Mouse (Mus musculus) megakaryocyte, embryonic 14.5 days (primary cell): Measurements from ENCODE around the gene BC049352. TPM values are rescaled to one million over a fixed set of nuclear protein-coding genes. Genes with fewer than 3 reads are reported as not detected.

Experiments
- H3K27me3 ChIP-seq: replicated peaks from 2 replicates; pipeline ENCODE3; 2012; ENCODE audit warnings: inconsistent platforms
- H3K36me3 ChIP-seq: replicated peaks from 2 replicates; pipeline ENCODE3; 2012; ENCODE audit warnings: low read length, inconsistent platforms, mixed read lengths
- H3K4me1 ChIP-seq: 2 replicates; pipeline ENCODE4 v1.6.1; 2012; ENCODE audit warnings: inconsistent platforms
- H3K4me3 ChIP-seq: replicated peaks from 2 replicates; pipeline ENCODE3; 2012; ENCODE audit warnings: moderate library complexity, mild to moderate bottlenecking, inconsistent platforms
- H3K9me3 ChIP-seq: 2 replicates; pipeline ENCODE4 v1.6.1; 2012; ENCODE audit warnings: inconsistent platforms
- FLI1 ChIP-seq: IDR thresholded peaks from 2 replicates; pipeline ENCODE4 v1.6.1; 2012; ENCODE audit warnings: low read length, inconsistent platforms, mixed read lengths
- GATA1 ChIP-seq: IDR thresholded peaks from 3 replicates; pipeline ENCODE4 v1.6.1; 2012; ENCODE audit warnings: mixed read lengths, low read length, inconsistent platforms, borderline replicate concordance
- polyA plus RNA-seq: library from polyadenylated mRNA; stranded (reverse); fragments of >175 nt; gene quantifications from 2 replicates; pipeline ENCODE4 v1.2.3, GENCODE M21; 2012; ENCODE audit warnings: low replicate concordance; ENCODE audit not compliant: insufficient read depth

The BC049352 gene
- polyA plus RNA-seq, 1 experiment = 0.13 TPM

GRCm38 (mm10) chr9:45280059-45280458, 98.3 kb downstream of the BC049352 start:
- TF ChIP-seq FLI1 (no peak), GATA1 (no peak)
- peaks cover 2% of the 10 kb centered on the region; the same call in 1 of the 2 replicates for H3K9me3 ChIP-seq
- H3K4me3 ChIP-seq = no peak overlapping the region
- no peaks in the 10 kb centered on the region for H3K27me3 ChIP-seq
- H3K36me3 ChIP-seq = peaks cover 2% of the 10 kb centered on the region
- H3K4me1 ChIP-seq = peaks cover 91% of the 10 kb centered on the region

GRCm38 (mm10) chr9:45280891-45281290, 99.1 kb downstream of the BC049352 start:
- Histone ChIP-seq H3K27me3 (no peaks in the 10 kb centered on the region), H3K4me3 (peak overlapping the region; percentile 83), H3K36me3 (peaks cover 5% of the 10 kb centered on the region), H3K4me1 (peaks cover 91% of the 10 kb centered on the region), H3K9me3 (peaks cover 4% of the 10 kb centered on the region; the same call in 1 of the 2 replicates)
- TF ChIP-seq GATA1 = no peak
- no peak for TF ChIP-seq FLI1

GRCm38 (mm10) chr9:45282466-45282865, 100.7 kb downstream of the BC049352 start:
- Histone ChIP-seq H3K4me1 (peaks cover 82% of the 10 kb centered on the region), H3K4me3 (no peak overlapping the region), H3K27me3 (no peaks in the 10 kb centered on the region), H3K9me3 (peaks cover 4% of the 10 kb centered on the region; the same call in 1 of the 2 replicates), H3K36me3 (peaks cover 5% of the 10 kb centered on the region)
- no peak for TF ChIP-seq FLI1
- no peak for TF ChIP-seq GATA1

GRCm38 (mm10) chr9:45291481-45292168, 109.8 kb downstream of the BC049352 start:
- TF ChIP-seq FLI1 = no peak
- no peak for TF ChIP-seq GATA1
- Histone ChIP-seq H3K4me1 (peaks cover 67% of the 10 kb centered on the region), H3K27me3 (no peaks in the 10 kb centered on the region), H3K9me3 (no peaks in the 10 kb centered on the region), H3K36me3 (no peaks in the 10 kb centered on the region), H3K4me3 (no peak overlapping the region)

- peaks cover 81% of the 10 kb centered on the region for H3K4me1 ChIP-seq
- TF ChIP-seq GATA1 (no peak), FLI1 (no peak)
Measured at GRCm38 (mm10) chr9:45294210-45295011, 112.6 kb downstream of the BC049352 start.

GRCm38 (mm10) chr9:45299231-45300006, 117.6 kb downstream of the BC049352 start:
- TF ChIP-seq FLI1 (no peak), GATA1 (no peak)
- Histone ChIP-seq H3K4me3 (peak overlapping the region; percentile 66), H3K4me1 (peaks cover 78% of the 10 kb centered on the region), H3K27me3 (no peaks in the 10 kb centered on the region), H3K36me3 (no peaks in the 10 kb centered on the region), H3K9me3 (no peaks in the 10 kb centered on the region)

More at GRCm38 (mm10) chr9:45294210-45295011, 112.6 kb downstream of the BC049352 start:
- Histone ChIP-seq H3K27me3 (no peaks in the 10 kb centered on the region), H3K36me3 (no peaks in the 10 kb centered on the region), H3K9me3 (no peaks in the 10 kb centered on the region), H3K4me3 (peak overlapping the region; percentile 53)

Other genes with a start within 250 kb of the BC049352 start
- 0.76 and 2.0 TPM in 2 replicates for gene Ube4a, start 216.4 kb upstream of the BC049352 start, polyA plus RNA-seq
- gene Cd3g, start 201.6 kb upstream of the BC049352 start, polyA plus RNA-seq = not detected in 2 replicates
- gene Cd3d, start 200.2 kb upstream of the BC049352 start, polyA plus RNA-seq = not detected in 2 replicates
- gene Cd3e, start 172.4 kb upstream of the BC049352 start, polyA plus RNA-seq = not detected in 2 replicates
- gene Mpzl2, start 142.2 kb upstream of the BC049352 start, polyA plus RNA-seq = not detected in 2 replicates
- not detected in 2 replicates for gene Mpzl3, start 126.8 kb upstream of the BC049352 start, polyA plus RNA-seq
- 0.40 TPM in 1 of 2 replicates, not detected in the other for gene Jaml, start 102.8 kb upstream of the BC049352 start, polyA plus RNA-seq
- gene Scn2b, start 64.2 kb upstream of the BC049352 start, polyA plus RNA-seq = 0.09 TPM in 1 of 2 replicates, not detected in the other
- not detected in 2 replicates for gene Scn4b, start 43.6 kb upstream of the BC049352 start, polyA plus RNA-seq
- gene Tmprss4, start 22.1 kb downstream of the BC049352 start, polyA plus RNA-seq = not detected in 2 replicates
- 4.8 and 7.7 TPM in 2 replicates for gene Il10ra, start 87.1 kb downstream of the BC049352 start, polyA plus RNA-seq
- gene Tmprss13, start 137.1 kb downstream of the BC049352 start, polyA plus RNA-seq = 0.02 TPM in 1 of 2 replicates, not detected in the other
- gene Fxyd6, start 188.2 kb downstream of the BC049352 start, polyA plus RNA-seq = not detected in 2 replicates
- gene Fxyd2, start 217.7 kb downstream of the BC049352 start, polyA plus RNA-seq = 0.64 and 7.6 TPM in 2 replicates
- gene Dscaml1, start 244.6 kb downstream of the BC049352 start, polyA plus RNA-seq = not detected in 2 replicates